In the genomic region with DNA sequence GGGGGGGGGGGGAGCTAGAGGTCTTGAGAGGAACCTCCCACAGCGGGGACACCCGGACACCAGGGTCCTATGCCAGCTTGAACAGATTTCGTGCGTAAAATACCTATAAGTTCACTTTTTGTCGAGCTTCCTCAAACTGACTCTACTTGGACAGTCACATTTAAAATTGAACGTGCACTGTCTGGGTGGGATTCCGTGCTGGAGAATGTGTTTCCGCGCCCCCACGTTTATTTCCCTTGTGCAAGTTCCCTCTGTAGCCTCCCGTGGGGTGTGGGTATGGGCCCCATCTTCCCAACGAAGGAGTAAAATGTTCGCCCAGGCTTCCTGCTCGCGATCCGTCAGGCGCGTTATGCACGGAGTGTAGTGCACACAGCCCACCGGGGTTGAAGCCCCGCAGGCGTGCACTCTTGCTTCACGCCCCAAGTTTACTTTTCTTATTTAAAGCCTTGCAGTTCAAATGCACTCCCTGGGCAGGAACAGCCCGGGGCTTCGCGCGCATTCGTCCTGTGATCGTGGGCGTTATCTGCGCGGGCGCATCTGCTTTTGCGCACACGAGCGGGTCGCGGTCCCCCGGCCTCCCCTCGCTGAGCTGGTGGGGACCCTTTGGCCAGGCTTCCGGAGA, we compare ENCODE assay signal across 8 mouse cellular contexts.
DNase-seq lines count a peak whose midpoint lies in the region; ATAC-seq lines count a peak whose summit lies in the region.

No protein-coding gene starts in this region.

- peaks cover 11% of the 10 kb centered on the region for H3K27me3 ChIP-seq in embryonic facial prominence, embryonic 14.5 days (replicated peaks; ENCODE audit: control insufficient read depth, insufficient read depth, low read length)
- peaks cover 21% of the 10 kb centered on the region for H3K27me3 ChIP-seq in limb, embryonic 13.5 days

- no peak for ATAC-seq in embryonic facial prominence, embryonic 14.5 days (ENCODE audit: low read depth)
- ATAC-seq in limb, embryonic 13.5 days (ENCODE audit: low FRiP score, low read depth): no peak

- peak; percentile 4 to 13 for DNase-seq in kidney, postnatal 4 days
- DNase-seq in kidney, adult 18-20 months: no peak
- peak; percentile 20 for DNase-seq in embryonic facial prominence, embryonic 14.5 days (ENCODE audit: low spot score)
- peak; percentile 27 for DNase-seq in retina, embryonic 14.5 days (ENCODE audit: low spot score)
- no peak for DNase-seq in MN1 (ENCODE audit: low spot score)
- no peak for DNase-seq in testis, postnatal 10 days (ENCODE audit: low spot score)
- DNase-seq in yolk sac, embryonic 10.5 days (ENCODE audit: low spot score): no peak

- H3K36me3 ChIP-seq in embryonic facial prominence, embryonic 14.5 days (ENCODE audit: control insufficient read depth, insufficient read depth, low read length): no peaks in the 10 kb centered on the region
- H3K36me3 ChIP-seq in limb, embryonic 13.5 days: no peaks in the 10 kb centered on the region

- peak overlapping the region; percentile 78 for H3K4me2 ChIP-seq in embryonic facial prominence, embryonic 14.5 days (ENCODE audit: low read depth, low read length)
- peak overlapping the region; percentile 91 for H3K4me2 ChIP-seq in limb, embryonic 13.5 days (replicated peaks)

- no peaks in the 10 kb centered on the region for H3K9me3 ChIP-seq in embryonic facial prominence, embryonic 14.5 days (ENCODE audit: control insufficient read depth, low read length)
- H3K9me3 ChIP-seq in limb, embryonic 13.5 days: no peaks in the 10 kb centered on the region

- peak overlapping the region; percentile 38 for H3K9ac ChIP-seq in embryonic facial prominence, embryonic 14.5 days (ENCODE audit: low read depth, low read length)
- peak overlapping the region; percentile 58 for H3K9ac ChIP-seq in limb, embryonic 13.5 days

- no peaks in the 10 kb centered on the region for H3K4me1 ChIP-seq in embryonic facial prominence, embryonic 14.5 days (ENCODE audit: control insufficient read depth, insufficient read depth, low read length)
- H3K4me1 ChIP-seq in limb, embryonic 13.5 days: peaks cover 6% of the 10 kb centered on the region; the same call in 1 of the 2 replicates

- under 1% methylated on average over 40 of the region's 41 CpGs for WGBS in embryonic facial prominence, embryonic 14.5 days
- under 1% methylated on average over 41 of the region's 41 CpGs for WGBS in limb, embryonic 13.5 days

- H3K4me3 ChIP-seq in embryonic facial prominence, embryonic 14.5 days (ENCODE audit: low read depth, low read length): peak overlapping the region; percentile 46
- peak overlapping the region; percentile 52 for H3K4me3 ChIP-seq in limb, embryonic 13.5 days

- no peak overlapping the region for H3K27ac ChIP-seq in embryonic facial prominence, embryonic 14.5 days (replicated peaks; ENCODE audit: low read depth, low read length)
- no peak overlapping the region for H3K27ac ChIP-seq in limb, embryonic 13.5 days

Comparison
In these comparisons a context has a peak if more than half of its experiments do, and no peak if none do; other contexts are left out.
1. DNase-seq: peak in kidney, postnatal 4 days (2 of 2), embryonic facial prominence, embryonic 14.5 days (single experiment) and retina, embryonic 14.5 days (single experiment); none in kidney, adult 18-20 months (single experiment), MN1 (single experiment), testis, postnatal 10 days (single experiment) and yolk sac, embryonic 10.5 days (single experiment).